Mouse (Mus musculus) midbrain, embryonic 16.5 days (tissue): ENCODE data around the gene Mvp. TPM values are rescaled to one million over a fixed set of nuclear protein-coding genes. Genes with fewer than 3 reads are reported as not detected.

ENCODE experiments used
- ATAC-seq: fragments of 200-750 bp; cut with Nextera tagmentation; 2 replicates; pipeline ENCODE4 v1.8.0; 2017; ENCODE audit warnings: moderate TSS enrichment
- H3K27ac ChIP-seq: fragments of 300-500 bp; sonication (generic); 2 replicates; pipeline ENCODE4 v1.5.1; 2014; ENCODE audit warnings: mild to moderate bottlenecking, low read length, mixed read lengths
- H3K27me3 ChIP-seq: fragments of 300-500 bp; sonication (generic); 2 replicates; pipeline ENCODE4 v1.6.1; 2014; ENCODE audit warnings: low read depth, low read length, mixed read lengths; ENCODE audit not compliant: control insufficient read depth, insufficient read depth
- H3K36me3 ChIP-seq: fragments of 300-500 bp; sonication (generic); 2 replicates; pipeline ENCODE4 v1.6.1; 2014; ENCODE audit warnings: mild to moderate bottlenecking, low read length, moderate library complexity, mixed read lengths; ENCODE audit not compliant: control insufficient read depth, insufficient read depth
- H3K4me1 ChIP-seq: fragments of 300-500 bp; sonication (generic); 2 replicates; pipeline ENCODE4 v1.6.1; 2014; ENCODE audit warnings: mild to moderate bottlenecking, low read length, mixed read lengths; ENCODE audit not compliant: control insufficient read depth, insufficient read depth
- H3K4me2 ChIP-seq: fragments of 300-500 bp; sonication (generic); 2 replicates; pipeline ENCODE4 v1.6.1; 2014; ENCODE audit warnings: mild to moderate bottlenecking, low read length, mixed read lengths
- H3K4me3 ChIP-seq: fragments of 300-500 bp; sonication (generic); 2 replicates; pipeline ENCODE4 v1.5.1; 2014; ENCODE audit warnings: low read depth, mild to moderate bottlenecking, low read length, moderate library complexity, mixed read lengths
- H3K9ac ChIP-seq: fragments of 300-500 bp; sonication (generic); 2 replicates; pipeline ENCODE4 v1.6.1; 2014; ENCODE audit warnings: low read depth, low read length, mixed read lengths
- H3K9me3 ChIP-seq: fragments of 300-500 bp; sonication (generic); replicated peaks from 2 replicates; pipeline ENCODE4 v1.6.1; 2014; ENCODE audit warnings: mild to moderate bottlenecking, low read length, mixed read lengths; ENCODE audit not compliant: control insufficient read depth, poor library complexity, severe bottlenecking
- WGBS: fragments of 180-500 bp; shearing (Covaris S2); extraction: QIAGEN DNeasy Blood & Tissue Kit; methylation state at CpG from one replicate; pipeline ENCODE4 v1.1.7; 2014; 5-methylcytosine and 5-hydroxymethylcytosine counted together
- polyA plus RNA-seq: library from polyadenylated mRNA; unstranded; fragments of >200 nt; fragmentation: Nextera tagmentation; extraction: Ambion mirVana; gene quantifications from 2 replicates; pipeline ENCODE4 v1.2.1, GENCODE M21; 2015

The Mvp gene
- polyA plus RNA-seq, 1 experiment from 2014 or later: 3.2 TPM

- Histone ChIP-seq H3K4me1 (no peaks in the 10 kb centered on the region; the same call in 1 of the 2 replicates), H3K9me3 (no peaks in the 10 kb centered on the region), H3K4me3 (no peak overlapping the region), H3K36me3 (no peaks in the 10 kb centered on the region), H3K4me2 (no peak overlapping the region), H3K9ac (no peak overlapping the region), H3K27ac (no peak overlapping the region), H3K27me3 (no peaks in the 10 kb centered on the region)
- WGBS: 63% methylated on average over 9 of the region's 9 CpGs
- ATAC-seq: no peak
Observed at GRCm38 (mm10) chr7:127008239-127009019, 6.0 kb downstream of the Mvp start.

GRCm38 (mm10) chr7:127007313-127008024 is 7.0 kb downstream of the Mvp start:
- Histone ChIP-seq H3K36me3 (no peaks in the 10 kb centered on the region), H3K4me3 (no peak overlapping the region), H3K9ac (no peak overlapping the region), H3K4me2 (no peak overlapping the region), H3K27ac (no peak overlapping the region), H3K4me1 (no peaks in the 10 kb centered on the region; the same call in 1 of the 2 replicates), H3K27me3 (no peaks in the 10 kb centered on the region), H3K9me3 (no peaks in the 10 kb centered on the region)
- ATAC-seq: no peak
- 85% methylated on average over 6 of the region's 6 CpGs for WGBS

- H3K27ac ChIP-seq: no peak overlapping the region
- H3K4me3 ChIP-seq: no peak overlapping the region
- no peaks in the 10 kb centered on the region for H3K27me3 ChIP-seq
- 96% methylated on average over 4 of the region's 4 CpGs for WGBS
- no peak overlapping the region for H3K9ac ChIP-seq
- no peaks in the 10 kb centered on the region for H3K36me3 ChIP-seq
- H3K4me1 ChIP-seq: no peaks in the 10 kb centered on the region; the same call in 1 of the 2 replicates
- no peaks in the 10 kb centered on the region for H3K9me3 ChIP-seq
- no peak for ATAC-seq
- no peak overlapping the region for H3K4me2 ChIP-seq
Observed at GRCm38 (mm10) chr7:127004122-127004875, 10.1 kb downstream of the Mvp start.

- H3K27ac ChIP-seq: no peak overlapping the region
- H3K4me2 ChIP-seq: no peak overlapping the region
- no peak overlapping the region for H3K4me3 ChIP-seq
- no peaks in the 10 kb centered on the region for H3K36me3 ChIP-seq
- H3K4me1 ChIP-seq: no peaks in the 10 kb centered on the region; the same call in 1 of the 2 replicates
- ATAC-seq: no peak
- no peaks in the 10 kb centered on the region for H3K9me3 ChIP-seq
- 89% methylated on average over 5 of the region's 5 CpGs for WGBS
- no peak overlapping the region for H3K9ac ChIP-seq
- no peaks in the 10 kb centered on the region for H3K27me3 ChIP-seq
Observed at GRCm38 (mm10) chr7:127003620-127004019, 10.8 kb downstream of the Mvp start.

- no peak for ATAC-seq
Observed at GRCm38 (mm10) chr7:126999568-126999967, 14.9 kb downstream of the Mvp start.

GRCm38 (mm10) chr7:126996449-126996848 is 18.0 kb downstream of the Mvp start:
- no peak overlapping the region for H3K4me3 ChIP-seq
- H3K27ac ChIP-seq: no peak overlapping the region
- no peaks in the 10 kb centered on the region for H3K9me3 ChIP-seq
- no peak overlapping the region for H3K9ac ChIP-seq
- no peaks in the 10 kb centered on the region for H3K36me3 ChIP-seq
- no peaks in the 10 kb centered on the region for H3K4me1 ChIP-seq
- no peaks in the 10 kb centered on the region for H3K27me3 ChIP-seq
- H3K4me2 ChIP-seq: no peak overlapping the region
- 77% methylated on average over 4 of the region's 4 CpGs for WGBS
- ATAC-seq: no peak

More at GRCm38 (mm10) chr7:126999568-126999967, 14.9 kb downstream of the Mvp start:
- Histone ChIP-seq H3K4me1 (no peaks in the 10 kb centered on the region), H3K4me2 (no peak overlapping the region), H3K9me3 (no peaks in the 10 kb centered on the region), H3K27me3 (no peaks in the 10 kb centered on the region), H3K4me3 (no peak overlapping the region), H3K27ac (no peak overlapping the region), H3K36me3 (no peaks in the 10 kb centered on the region), H3K9ac (no peak overlapping the region)
- 82% methylated on average over 10 of the region's 10 CpGs for WGBS

GRCm38 (mm10) chr7:126988816-126989215 is 25.6 kb downstream of the Mvp start:
- Histone ChIP-seq H3K4me3 (no peak overlapping the region), H3K36me3 (no peaks in the 10 kb centered on the region), H3K4me2 (no peak overlapping the region), H3K9ac (no peak overlapping the region), H3K4me1 (no peaks in the 10 kb centered on the region), H3K27ac (no peak overlapping the region), H3K27me3 (no peaks in the 10 kb centered on the region), H3K9me3 (no peaks in the 10 kb centered on the region)
- no peak for ATAC-seq
- 73% methylated on average over 8 of the region's 8 CpGs for WGBS

- H3K4me2 ChIP-seq: no peak overlapping the region
- WGBS: 48% methylated on average over 9 of the region's 9 CpGs
- H3K36me3 ChIP-seq: no peaks in the 10 kb centered on the region
- H3K4me1 ChIP-seq: no peaks in the 10 kb centered on the region
- no peak overlapping the region for H3K4me3 ChIP-seq
- H3K27me3 ChIP-seq: no peaks in the 10 kb centered on the region
- H3K9me3 ChIP-seq: no peaks in the 10 kb centered on the region
- no peak for ATAC-seq
- H3K27ac ChIP-seq: no peak overlapping the region
- H3K9ac ChIP-seq: no peak overlapping the region
Observed at GRCm38 (mm10) chr7:126986319-126986718, 28.1 kb downstream of the Mvp start.
